Mouse (Mus musculus) liver, embryonic 14.5 days (tissue): ENCODE data around the gene Insrr.

Experiments
- CTCF ChIP-seq: IDR thresholded peaks from 2 replicates; pipeline ENCODE4 v1.5.1; 2016; ENCODE audit warnings: antibody characterized with exemption, low read depth, control low read depth
- EP300 ChIP-seq: IDR thresholded peaks from 2 replicates; pipeline ENCODE4 v1.6.1; 2016; ENCODE audit warnings: antibody characterized with exemption, low read depth

DNA sequence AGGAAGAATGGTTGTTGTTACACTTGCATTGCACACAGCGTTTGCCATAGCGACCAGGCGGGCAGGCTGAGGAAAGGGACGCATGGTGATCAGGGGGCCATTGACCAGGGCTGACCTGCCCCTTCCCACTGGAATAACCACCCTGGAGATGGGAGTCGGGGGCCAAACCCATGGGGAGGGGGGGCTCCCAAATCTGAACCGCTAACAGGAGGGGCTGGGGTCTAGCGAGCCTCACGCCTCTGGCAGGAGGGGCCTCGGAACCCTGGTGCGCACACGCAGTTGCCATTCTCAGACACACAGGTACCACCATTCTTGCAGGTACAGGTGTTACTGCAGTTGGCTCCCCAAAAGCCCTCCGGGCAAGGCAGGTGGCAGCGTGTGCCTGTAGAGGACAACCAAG, 42.9 kb upstream of the Insrr start:
- no peak for TF ChIP-seq CTCF
- TF ChIP-seq EP300, result no peak
